Mouse (Mus musculus) cerebellum, postnatal 4 days (tissue): Measurements from ENCODE around the gene Hist1h3a.

Experiments used
- DNase-seq, 2 experiments: peaks; one replicate each; pipeline ENCODE4 v3.0.0; 2022; ENCODE audit warnings: low spot score in 2 of 2, mixed read lengths in 1 of 2

Hist1h3a gene

DNA sequence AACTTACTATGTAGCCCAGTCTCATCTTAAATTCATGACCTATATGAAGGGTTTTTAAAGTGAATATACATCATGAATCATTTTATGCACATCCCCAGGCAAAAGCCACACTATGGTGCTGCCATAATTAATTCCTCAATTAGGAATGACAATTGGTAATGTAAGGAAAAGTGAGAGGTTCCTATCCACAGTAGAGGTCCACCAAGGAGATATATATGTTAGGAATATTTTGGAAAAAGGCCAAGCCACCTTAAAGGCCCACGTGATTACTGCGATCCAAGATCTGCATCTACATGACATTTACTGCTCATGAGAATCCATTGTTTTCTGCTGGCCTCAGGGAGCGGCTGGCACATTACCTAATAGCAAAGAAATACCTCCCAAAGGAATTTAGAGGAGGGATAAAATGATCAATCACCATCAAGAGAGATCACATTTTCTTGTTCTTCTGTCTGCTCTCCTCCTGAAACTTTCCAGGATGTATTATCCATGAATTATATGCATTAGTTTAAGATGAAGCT is 2.9 kb downstream of the Hist1h3a start:
- no peak for DNase-seq

DNA sequence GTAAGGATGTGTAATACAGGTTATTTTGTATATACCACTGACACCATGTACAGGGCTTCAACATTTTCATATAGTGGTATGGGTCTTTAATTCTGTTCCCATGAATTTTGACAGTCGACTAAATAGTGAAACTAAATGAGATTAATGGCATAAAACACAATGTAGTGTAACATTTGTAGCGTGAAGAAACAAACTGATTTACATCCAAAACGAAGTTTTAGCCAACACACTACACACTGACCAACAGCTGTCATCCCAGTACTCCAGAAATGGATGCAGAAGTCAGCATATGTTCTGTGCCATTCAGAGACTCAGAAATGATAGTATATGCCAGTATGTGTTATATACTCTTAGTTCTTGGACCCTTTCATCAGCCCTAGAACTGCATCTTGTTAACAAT is 4.3 kb downstream of the Hist1h3a start:
- DNase-seq: no peak

DNA sequence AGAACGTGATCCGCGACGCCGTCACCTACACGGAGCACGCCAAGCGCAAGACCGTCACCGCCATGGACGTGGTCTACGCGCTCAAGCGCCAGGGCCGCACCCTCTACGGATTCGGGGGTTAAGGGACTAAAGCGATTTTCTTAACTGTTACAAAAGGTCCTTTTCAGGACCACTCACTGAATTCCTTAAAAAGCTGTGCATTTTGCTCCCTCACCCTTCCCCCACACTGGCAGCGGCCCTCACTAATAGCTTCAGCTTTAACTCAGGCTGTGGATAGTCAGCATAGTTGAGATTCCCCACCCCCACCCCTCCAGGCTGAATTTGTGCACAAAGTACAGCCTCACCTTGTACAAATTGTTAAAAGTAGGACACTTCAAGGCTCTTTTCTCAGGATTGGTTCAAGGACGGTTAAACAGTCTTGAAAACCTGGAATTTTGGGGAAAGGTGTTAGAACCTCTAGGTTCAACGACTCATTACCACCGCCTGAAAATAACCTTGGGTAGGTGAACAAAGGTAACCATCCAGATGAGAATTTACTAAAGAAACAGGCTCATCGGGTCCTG is 4.9 kb downstream of the Hist1h3a start:
- no peak for DNase-seq

DNA sequence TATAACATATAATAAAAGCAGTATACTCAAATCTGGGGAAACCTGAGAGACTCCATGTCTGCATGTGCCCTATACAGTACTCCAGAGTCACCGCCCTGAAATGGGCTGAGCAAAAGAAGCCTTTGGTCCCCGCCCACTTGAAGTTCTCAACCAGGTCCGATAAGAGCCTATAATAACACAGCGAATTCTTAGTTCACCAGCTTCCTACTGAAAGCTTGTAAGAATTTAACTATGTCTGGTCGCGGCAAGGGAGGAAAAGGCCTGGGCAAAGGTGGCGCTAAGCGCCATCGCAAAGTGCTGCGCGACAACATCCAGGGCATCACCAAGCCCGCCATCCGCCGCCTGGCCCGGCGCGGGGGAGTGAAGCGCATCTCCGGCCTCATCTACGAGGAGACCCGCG is 5.4 kb downstream of the Hist1h3a start, which contains the start of gene Hist1h4b:
Gene Hist1h4b (plus strand): TSS at position 224 of the 400 bp plus-strand sequence.
- DNase-seq: peak in 1 of 2 experiments; percentile 75

DNA sequence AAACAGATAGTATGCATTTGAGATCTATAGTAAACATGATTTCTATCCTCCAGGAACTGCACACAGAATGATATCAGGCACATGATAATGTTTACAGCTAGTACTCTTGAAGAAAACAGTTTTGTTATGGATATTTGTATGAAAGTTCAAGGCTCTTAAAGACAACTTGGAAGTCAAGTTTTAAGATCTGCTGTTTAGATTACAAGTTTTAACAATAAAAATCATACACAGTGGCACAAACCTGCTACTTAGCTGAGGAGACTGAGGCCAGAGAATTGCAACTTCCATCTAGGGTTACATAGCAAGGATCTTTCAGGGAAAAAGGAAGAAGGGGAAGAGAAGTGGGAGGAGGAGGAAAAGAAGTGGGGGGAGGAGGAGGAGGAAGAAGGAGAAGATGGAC is 7.2 kb downstream of the Hist1h3a start:
- DNase-seq: no peak

DNA sequence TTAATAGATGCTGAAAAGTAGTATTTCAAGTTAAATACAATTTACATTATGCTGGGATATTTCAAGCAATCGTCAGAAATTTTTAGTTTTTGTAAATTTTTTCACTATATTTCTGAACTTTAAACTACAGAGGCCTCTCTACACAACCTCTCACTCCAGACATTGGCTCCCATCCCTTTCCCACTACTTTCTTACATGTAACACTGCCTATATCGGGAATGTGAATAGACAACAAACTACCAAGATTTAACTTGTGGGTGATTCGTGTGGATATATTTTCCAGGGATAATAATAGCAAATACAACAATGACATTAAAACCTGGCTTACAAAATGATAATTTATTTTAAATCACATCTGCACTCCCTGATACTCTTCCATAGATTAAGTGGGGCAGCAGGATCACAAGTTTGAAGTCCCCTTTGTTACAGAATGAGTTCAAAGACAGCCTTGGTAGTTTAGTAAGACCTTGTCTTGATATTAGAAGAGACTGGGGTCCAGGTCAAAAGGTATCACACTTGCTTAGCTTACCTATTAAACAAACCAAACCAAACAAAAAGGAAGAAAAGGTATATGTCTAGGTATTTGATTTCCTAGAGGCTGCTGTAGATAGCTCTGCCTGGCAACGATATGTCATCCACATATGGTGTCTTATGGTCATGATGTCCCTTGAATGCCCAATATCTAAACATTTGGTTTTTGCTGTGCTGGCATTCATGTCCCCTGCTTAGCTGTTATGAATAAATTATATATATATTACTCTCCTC is 8.7 kb downstream of the Hist1h3a start:
- no peak for DNase-seq

DNA sequence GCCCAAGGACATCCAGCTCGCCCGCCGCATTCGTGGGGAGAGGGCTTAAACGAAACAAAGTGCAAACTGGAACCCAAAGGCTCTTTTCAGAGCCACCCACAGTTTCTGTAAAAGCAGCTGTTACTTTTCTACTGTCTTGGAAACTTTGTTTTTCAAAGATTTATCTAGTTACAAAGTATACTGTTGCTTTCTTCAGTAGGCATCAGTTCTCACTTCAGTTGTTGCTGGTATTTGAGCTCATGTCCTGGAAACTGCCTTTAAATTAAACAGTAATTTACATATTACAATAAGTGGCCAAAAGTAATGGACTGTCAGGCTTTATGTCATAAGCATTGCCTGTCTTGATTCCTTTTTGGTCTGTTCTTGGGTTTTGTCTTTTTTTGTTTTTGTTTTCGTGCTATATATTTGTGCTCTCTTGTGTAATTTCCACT is 9.4 kb downstream of the Hist1h3a start:
- no peak for DNase-seq

DNA sequence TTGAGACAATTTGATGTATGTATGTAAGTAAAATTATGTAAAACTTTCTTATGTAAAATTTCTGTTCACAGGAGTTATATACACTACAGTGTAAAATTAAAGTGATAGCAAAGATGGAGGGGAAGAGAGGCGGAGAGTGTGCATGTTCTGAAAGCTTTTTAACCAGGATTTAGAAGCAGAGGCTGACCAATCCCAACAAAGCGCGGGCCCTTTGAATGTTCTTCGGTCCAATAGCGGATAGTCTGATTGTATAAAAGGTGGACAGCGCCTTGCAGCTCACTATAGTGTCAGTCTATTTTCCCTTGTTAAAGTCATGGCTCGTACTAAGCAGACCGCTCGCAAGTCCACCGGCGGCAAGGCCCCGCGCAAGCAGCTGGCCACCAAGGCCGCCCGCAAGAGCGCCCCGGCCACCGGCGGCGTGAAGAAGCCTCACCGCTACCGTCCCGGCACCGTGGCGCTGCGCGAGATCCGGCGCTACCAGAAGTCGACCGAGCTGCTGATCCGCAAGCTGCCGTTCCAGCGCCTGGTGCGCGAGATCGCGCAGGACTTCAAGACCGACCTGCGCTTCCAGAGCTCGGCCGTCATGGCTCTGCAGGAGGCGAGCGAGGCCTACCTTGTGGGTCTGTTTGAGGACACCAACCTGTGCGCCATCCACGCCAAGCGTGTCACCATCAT is 10.0 kb downstream of the Hist1h3a start, which contains the start of gene Hist1h3b:
Gene Hist1h3b (plus strand): TSS at position 201 of the 675 bp plus-strand sequence.
- peak; percentile 80 to 85 for DNase-seq

DNA sequence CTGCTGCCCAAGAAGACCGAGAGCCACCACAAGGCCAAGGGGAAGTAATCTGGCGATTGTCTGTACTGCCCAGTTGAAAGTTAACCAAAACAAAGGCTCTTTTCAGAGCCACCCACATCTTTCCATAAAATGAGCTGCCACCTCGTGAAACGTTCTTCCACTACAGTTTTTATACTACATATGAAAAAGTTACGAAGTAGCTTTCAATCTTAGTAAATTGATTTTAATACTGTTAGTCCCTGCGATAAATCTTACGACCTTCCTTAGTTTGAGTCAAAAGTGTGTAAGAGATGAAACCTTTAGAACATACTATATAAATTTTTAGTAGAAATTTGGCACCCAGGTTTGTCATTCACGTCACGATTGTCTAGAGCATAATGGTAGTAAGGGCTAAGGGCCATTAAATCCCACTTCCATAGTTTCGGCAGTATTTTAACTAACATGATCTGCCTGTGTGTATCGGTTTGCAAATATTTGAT is 10.7 kb downstream of the Hist1h3a start:
- no peak for DNase-seq

DNA sequence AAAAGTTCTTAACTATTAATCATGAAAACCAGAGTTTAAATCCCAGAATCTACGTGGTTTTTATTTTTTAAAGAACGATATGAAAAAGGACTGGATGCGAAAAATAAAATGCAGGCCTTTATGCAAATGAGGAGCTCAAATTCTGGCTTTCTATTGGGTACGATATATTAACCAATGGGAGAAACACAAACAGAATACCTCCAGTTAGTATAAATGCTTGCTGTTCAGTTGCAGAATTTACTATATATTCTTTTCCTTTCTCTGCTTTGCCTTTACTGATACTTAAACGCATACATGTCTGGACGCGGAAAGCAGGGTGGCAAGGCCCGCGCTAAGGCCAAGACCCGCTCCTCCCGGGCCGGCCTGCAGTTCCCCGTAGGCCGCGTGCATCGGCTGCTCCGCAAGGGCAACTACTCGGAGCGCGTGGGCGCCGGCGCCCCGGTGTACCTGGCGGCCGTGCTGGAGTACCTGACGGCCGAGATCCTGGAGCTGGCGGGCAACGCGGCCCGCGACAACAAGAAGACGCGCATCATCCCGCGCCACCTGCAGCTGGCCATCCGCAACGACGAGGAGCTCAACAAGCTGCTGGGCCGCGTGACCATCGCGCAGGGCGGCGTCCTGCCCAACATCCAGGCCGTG is 11.2 kb downstream of the Hist1h3a start, which contains the start of gene Hist1h2ab:
Gene Hist1h2ab (plus strand): TSS at position 288 of the 639 bp plus-strand sequence.
- peak in 1 of 2 experiments; percentile 51 for DNase-seq

DNA sequence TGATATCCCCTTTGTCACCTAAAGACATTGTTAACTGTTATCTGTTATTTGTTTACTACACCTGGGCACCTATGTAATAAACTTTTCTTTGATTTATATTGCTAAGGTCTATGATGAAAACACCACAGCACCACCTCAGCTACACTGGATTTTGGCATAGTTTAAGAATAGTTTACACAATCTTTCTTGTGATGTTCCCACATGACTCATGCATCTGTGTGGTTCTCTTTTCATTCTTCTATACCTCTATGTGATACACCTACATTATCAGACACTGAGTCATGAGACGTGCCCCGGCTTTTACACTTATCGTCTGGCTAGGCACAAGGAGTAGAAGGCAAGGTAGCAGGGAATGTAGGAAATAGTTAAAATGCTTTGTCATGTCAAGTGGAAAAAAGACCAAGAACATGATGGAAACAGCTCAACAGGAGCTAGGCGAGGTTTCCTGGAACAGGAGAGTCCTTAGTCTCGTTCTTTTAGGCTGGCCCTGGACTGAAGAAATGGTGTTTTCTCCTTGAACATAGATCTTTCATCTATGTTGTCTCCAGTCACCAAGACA is 12.5 kb downstream of the Hist1h3a start:
- DNase-seq: no peak

DNA sequence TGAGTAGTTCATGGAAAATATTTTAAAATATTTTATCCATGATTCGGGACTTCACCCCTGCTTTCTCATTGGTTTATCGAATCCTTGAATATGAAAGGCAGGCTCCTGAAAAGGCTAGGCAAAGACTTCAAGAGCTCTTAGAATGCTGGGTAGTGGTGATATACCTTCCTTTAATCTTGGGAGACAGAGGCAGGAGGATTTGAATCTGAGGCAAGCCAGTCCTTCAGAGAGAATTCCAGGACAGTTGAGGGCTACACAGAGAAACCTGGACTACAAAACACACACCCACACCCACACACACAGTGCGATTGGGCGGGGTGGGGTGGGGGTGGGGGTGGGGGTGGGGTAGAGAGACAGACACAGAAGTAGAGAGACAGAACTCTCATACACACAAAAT is 14.3 kb downstream of the Hist1h3a start:
- DNase-seq: no peak

DNA sequence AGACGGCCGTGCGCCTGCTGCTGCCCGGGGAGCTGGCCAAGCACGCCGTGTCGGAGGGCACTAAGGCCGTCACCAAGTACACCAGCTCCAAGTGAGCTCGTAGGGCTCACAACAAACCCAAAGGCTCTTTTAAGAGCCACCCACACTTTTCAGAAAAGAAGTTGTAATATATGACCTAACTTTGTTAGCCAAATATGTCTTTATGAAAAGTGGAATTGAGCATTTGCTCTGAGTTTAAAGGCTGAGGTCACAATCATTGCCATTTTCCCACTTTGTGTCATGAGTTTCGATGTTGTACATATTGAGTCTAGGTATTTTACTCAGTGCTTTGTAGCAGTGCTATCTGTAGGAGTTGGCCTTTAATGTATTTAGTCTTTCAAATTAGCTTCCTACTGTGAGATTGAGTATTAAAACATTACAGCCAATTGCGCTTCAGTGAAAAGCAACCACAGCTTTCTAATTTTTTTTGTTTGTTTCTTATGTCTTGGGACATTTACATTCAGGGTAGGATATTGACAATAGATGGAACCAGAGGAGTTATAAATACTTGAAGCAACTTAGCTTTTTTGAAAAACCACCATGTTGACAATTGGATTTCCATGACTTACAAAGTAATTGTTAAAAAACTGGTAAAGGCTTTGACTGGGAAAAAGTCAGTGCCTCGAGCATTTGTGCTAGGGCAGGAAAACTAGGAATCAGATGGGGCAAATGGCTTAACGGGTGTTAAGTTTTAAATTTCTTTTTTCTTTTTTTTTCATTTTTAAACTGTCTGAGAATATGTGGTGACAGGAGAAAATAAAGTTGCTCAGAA is 14.9 kb downstream of the Hist1h3a start:
- no peak for DNase-seq

DNA sequence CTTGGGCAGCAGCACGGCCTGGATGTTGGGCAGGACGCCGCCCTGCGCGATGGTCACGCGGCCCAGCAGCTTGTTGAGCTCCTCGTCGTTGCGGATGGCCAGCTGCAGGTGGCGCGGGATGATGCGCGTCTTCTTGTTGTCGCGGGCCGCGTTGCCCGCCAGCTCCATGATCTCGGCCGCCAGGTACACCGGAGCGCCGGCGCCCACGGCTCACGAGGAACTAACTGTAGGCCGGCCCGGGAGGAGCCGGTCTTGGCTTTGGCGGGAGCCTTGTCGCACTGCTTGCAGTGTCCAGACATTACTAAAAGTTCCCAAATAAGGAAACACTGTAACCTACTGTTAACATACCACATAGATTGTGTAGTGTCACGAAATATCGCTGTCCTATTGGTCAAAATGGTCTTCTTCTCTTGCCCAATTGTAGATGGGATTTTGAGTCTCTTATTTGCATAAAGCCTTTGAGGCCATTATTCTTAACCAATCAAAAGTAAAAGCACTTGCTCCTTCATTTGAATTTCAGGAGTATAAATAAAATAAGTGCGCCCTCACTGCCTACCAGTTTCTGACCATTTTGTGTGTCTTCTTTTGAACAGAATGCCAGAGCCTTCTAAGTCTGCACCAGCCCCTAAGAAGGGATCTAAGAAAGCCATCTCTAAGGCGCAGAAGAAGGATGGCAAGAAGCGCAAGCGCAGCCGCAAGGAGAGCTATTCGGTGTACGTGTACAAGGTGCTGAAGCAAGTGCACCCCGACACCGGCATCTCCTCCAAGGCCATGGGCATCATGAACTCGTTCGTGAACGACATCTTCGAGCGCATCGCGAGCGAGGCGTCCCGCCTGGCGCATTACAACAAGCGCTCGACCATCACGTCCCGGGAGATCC is 15.7 kb downstream of the Hist1h3a start, which contains the start of gene Hist1h2bb:
Gene Hist1h2bb (plus strand): TSS at position 534 of the 880 bp plus-strand sequence.
- peak in 1 of 2 experiments; percentile 55 for DNase-seq

DNA sequence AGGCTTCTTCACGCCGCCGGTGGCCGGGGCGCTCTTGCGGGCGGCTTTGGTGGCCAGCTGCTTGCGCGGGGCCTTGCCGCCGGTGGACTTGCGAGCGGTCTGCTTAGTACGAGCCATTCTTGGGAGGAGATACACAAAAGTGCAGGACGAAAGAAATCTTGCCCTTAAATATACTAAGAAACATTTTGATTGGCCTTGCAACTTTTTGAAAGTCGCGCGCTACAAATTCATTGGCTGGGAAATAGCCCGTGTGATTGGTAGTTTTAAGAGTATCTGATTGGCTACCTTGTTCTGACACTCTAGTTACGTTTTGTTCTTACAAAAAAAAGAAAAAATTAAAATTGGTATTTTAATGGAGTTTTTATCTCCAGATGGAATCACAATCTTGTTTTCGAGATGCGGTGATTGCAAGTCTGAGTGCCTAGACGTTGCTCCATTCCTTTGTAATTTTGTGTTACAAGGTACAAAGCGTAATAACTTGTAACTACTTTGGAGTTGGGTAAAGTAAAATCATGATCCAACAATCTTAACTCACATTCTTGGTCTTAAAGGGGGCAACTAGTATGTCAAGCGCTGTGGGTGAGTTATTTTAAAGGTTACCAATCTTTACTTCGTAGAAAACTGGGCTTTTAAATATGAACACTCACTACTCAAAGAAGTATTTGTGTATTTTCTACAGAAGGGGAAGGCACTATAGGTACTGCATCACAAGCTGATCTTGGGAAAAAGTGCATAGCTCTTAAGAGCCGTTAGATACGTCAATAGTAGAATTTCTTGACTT is 16.6 kb downstream of the Hist1h3a start, which contains the start of gene Hist1h3c:
Gene Hist1h3c (minus strand): TSS at position 222 of the 781 bp plus-strand sequence.
- peak; percentile 69 to 83 for DNase-seq

DNA sequence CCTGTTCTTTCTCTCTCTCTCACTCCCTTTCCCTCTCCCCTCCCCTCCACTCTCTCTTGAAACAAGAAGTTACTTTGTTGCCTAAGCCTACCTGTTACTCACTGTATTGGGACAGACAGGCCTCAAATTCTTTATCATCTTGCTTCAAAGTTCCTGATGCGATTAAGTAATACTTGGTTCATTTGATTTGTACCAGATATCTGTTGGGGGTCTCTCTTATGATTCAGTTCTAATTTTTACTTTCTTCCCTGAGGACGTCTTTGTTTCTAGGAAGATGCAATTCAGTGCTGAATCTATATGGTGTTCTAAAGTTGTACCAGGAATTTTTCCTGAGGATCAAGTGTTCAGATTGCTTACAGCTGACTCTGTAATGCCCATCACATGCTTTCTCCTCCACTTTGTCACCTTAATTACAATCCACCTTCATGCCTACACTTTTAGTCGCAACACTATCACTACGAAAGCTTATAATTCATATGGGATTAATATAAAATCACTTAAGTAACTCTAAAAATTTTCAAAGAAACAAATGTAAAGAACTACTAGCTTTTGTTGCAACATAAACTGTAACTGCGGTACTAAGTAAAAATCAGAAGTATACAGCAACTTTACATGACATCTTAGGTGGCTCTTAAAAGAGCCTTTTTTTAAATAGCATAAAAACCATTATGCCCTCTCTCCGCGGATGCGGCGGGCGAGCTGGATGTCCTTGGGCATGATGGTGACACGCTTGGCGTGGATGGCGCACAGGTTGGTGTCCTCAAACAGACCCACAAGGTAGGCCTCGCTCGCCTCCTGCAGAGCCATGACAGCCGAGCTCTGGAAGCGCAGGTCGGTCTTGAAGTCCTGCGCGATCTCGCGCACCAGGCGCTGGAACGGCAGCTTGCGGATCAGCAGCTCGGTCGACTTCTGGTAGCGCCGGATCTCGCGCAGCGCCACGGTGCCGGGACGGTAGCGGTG is 17.5 kb downstream of the Hist1h3a start:
- no peak for DNase-seq

DNA sequence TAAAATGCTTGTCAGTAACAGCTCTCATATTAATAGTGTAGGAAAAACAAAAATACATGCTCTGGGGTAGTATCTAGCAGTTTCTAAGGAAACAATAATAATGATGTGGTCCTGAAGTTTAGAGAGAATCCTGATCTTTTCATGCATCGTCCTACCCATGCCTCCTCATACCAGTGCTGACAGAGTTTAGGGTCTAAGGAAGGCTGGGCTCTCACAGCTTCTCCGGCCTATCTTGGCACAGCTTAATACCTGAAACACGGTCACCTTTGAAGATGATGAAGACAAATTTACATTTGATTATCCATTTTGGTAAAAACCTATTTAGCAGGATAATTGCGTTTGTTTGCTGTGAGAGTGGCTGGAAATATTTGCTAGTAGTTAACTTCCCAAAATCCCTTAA is 18.2 kb downstream of the Hist1h3a start:
- DNase-seq: no peak
